Mouse (Mus musculus) limb, embryonic 12.5 days (tissue): ENCODE results near the gene Thbd. TPM values are rescaled to one million over a fixed set of nuclear protein-coding genes. Genes with fewer than 3 reads are reported as not detected.

Experiments used
- ATAC-seq: fragments of 200-750 bp; cut with Nextera tagmentation; 2 replicates; pipeline ENCODE4 v1.8.0; 2017; ENCODE audit warnings: low read depth, moderate TSS enrichment; ENCODE audit not compliant: insufficient number of reproducible peaks, insufficient read depth, low FRiP score, low TSS enrichment
- H3K27ac ChIP-seq: fragments of 300-500 bp; sonication (generic); 2 replicates; pipeline ENCODE4 v1.5.1; 2016; ENCODE audit warnings: mild to moderate bottlenecking, moderate library complexity
- H3K27me3 ChIP-seq: fragments of 300-500 bp; sonication (generic); 2 replicates; pipeline ENCODE4 v1.6.1; 2016; ENCODE audit warnings: mild to moderate bottlenecking, moderate library complexity
- H3K36me3 ChIP-seq: fragments of 300-500 bp; sonication (generic); 2 replicates; pipeline ENCODE4 v1.6.1; 2016; ENCODE audit warnings: mild to moderate bottlenecking, moderate library complexity
- H3K4me1 ChIP-seq: fragments of 300-500 bp; sonication (generic); replicated peaks from 2 replicates; pipeline ENCODE4 v1.6.1; 2016
- H3K4me2 ChIP-seq: fragments of 300-500 bp; sonication (generic); 2 replicates; pipeline ENCODE4 v1.6.1; 2016; ENCODE audit warnings: mild to moderate bottlenecking, moderate library complexity
- H3K4me3 ChIP-seq: fragments of 300-500 bp; sonication (generic); replicated peaks from 2 replicates; pipeline ENCODE4 v1.5.1; 2016; ENCODE audit warnings: mild to moderate bottlenecking
- H3K9ac ChIP-seq: fragments of 300-500 bp; sonication (generic); replicated peaks from 2 replicates; pipeline ENCODE4 v1.6.1; 2016; ENCODE audit warnings: mild to moderate bottlenecking, moderate library complexity
- H3K9me3 ChIP-seq: fragments of 300-500 bp; sonication (generic); 2 replicates; pipeline ENCODE4 v1.6.1; 2016; ENCODE audit warnings: mild to moderate bottlenecking, moderate library complexity
- WGBS: fragments of 180-500 bp; shearing (Covaris S2); methylation state at CpG from one replicate; pipeline ENCODE4 v1.1.7; 2016; 5-methylcytosine and 5-hydroxymethylcytosine counted together
- polyA plus RNA-seq: library from polyadenylated mRNA; unstranded; fragments of >200 nt; fragmentation: Nextera tagmentation; extraction: Ambion mirVana; gene quantifications from 2 replicates; pipeline ENCODE4 v1.2.1, GENCODE M21; 2016

Thbd gene
- polyA plus RNA-seq, 1 experiment from 2014 or later: 4.8 TPM

DNA sequence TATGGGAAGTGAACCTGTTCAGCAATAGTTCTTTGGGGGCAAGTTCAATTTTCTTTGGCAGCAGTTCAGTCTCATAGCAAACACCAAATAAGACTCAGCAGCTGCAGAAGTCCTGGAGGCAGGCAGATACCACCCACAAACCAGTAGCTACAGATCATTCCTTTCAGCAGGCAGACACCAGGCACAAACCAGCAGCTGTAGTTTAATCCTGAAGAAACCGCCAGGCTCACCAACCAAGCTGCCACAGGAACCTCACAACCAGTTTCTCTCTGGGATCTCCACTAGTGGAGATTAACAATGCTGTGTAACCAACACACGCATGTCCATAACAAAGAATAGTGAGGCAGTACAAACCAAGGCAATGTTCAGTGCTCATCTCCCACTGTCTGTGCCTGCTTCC lies 26.9 kb downstream of the Thbd start:
- no peak for ATAC-seq
- Histone ChIP-seq H3K9me3 (no peaks in the 10 kb centered on the region), H3K4me3 (no peak overlapping the region), H3K9ac (no peak overlapping the region), H3K36me3 (no peaks in the 10 kb centered on the region), H3K27me3 (peaks cover 2% of the 10 kb centered on the region; the same call in 1 of the 2 replicates), H3K4me1 (no peaks in the 10 kb centered on the region), H3K27ac (no peak overlapping the region), H3K4me2 (no peak overlapping the region)
- 79% methylated on average over 2 of the region's 2 CpGs for WGBS

DNA sequence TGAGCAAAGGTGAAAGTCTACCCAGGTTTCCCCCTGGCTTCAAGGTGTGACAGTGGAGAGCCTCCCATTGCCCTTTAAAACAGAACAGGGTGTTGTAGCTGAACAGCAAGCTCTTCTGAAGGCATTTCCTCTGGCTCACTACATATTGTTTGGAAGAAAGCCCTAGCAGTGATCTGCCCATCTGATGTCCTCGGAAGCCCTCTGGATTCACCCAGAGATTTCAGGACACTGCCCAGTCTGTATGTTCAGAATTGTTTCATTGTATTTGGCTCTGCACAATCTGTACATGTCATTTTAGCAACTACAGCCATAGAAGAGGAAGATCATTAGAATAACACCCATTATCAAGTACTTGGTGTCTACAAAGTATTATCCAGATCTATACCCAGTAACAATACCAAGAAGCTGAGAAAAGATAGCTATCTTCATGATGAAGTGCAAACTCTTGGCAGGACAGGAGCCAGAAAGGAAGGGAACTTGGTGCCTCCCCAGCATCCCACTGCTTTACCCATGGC lies 28.0 kb downstream of the Thbd start:
- H3K4me1 ChIP-seq: no peaks in the 10 kb centered on the region
- H3K27ac ChIP-seq: no peak overlapping the region
- ATAC-seq: no peak
- H3K9ac ChIP-seq: no peak overlapping the region
- H3K4me2 ChIP-seq: no peak overlapping the region
- H3K9me3 ChIP-seq: no peaks in the 10 kb centered on the region
- H3K27me3 ChIP-seq: peaks cover 2% of the 10 kb centered on the region; the same call in 1 of the 2 replicates
- H3K36me3 ChIP-seq: no peaks in the 10 kb centered on the region
- H3K4me3 ChIP-seq: no peak overlapping the region
- 83% methylated on average over 1 of the region's 1 CpGs for WGBS

DNA sequence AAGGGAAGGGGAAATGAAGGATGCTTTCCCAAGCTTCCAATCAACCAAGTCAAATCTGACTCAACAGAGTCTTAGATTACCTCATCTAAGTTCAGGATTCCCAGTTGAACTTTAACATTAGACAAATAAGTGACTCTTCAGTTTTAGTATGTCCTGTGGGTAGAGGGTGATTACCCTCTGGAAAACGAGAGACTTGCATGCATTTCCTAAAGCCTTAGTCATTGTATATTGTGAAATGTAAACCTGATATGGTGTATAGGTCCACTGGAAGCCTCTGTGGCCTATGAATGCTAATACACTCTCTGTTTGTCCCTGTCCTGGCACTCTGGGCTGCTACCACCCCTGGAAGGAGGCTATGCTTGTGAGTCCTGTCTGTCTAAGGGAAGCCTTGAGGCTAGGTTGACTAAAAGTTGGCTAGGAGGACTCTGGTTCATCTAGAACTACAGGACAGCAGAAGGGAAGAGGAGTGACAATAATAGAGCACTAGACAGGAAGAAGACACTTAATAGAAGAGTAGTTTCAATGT lies 29.1 kb downstream of the Thbd start:
- Histone ChIP-seq H3K9ac (no peak overlapping the region), H3K4me2 (no peak overlapping the region), H3K9me3 (no peaks in the 10 kb centered on the region), H3K4me1 (no peaks in the 10 kb centered on the region), H3K27ac (no peak overlapping the region), H3K4me3 (no peak overlapping the region), H3K36me3 (no peaks in the 10 kb centered on the region), H3K27me3 (peaks cover 2% of the 10 kb centered on the region; the same call in 1 of the 2 replicates)
- ATAC-seq: no peak
- 80% methylated on average over 1 of the region's 1 CpGs for WGBS

DNA sequence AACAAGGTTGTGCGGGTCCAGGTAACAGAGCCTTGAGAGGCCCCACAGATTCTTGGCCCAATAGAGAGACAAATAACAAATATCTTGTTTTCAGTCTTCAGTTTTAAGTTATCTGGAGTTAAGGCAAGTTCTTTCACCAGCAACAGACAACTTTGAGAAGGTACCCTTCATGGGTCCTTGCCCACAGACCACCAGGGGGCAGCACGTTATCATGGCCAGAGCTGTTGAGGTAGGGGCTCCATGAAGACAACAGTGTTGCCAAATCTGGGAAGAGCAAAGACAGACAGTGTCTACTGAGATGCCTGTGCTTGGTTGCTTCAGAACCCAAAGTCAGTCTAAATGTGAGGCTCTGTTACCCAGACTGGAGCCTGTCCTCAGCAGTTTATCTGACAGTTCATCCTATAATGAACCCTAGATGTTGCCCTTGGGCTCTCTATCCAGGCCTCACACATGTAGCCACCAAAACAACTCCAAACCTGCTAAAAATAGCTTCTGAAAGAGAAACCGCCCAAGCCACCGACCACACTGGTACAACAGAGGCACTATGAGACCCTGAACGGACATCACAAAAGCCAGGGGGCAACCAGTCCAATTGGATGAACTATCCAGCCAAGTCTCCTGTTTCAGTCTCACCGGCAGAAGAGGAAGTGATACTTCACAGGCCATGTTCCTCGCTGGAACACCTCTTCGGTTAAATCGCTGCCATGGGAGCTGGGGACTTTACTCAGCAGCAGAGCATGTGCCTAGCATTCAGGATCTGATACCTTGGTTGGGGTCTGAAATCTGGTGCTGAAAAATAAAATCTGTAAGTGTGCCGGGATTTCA lies 32.5 kb downstream of the Thbd start:
- H3K27me3 ChIP-seq: peaks cover 2% of the 10 kb centered on the region; the same call in 1 of the 2 replicates
- H3K9me3 ChIP-seq: no peaks in the 10 kb centered on the region
- no peak for ATAC-seq
- WGBS: 71% methylated on average over 10 of the region's 10 CpGs
- H3K9ac ChIP-seq: no peak overlapping the region
- H3K27ac ChIP-seq: no peak overlapping the region
- H3K4me1 ChIP-seq: no peaks in the 10 kb centered on the region
- H3K4me3 ChIP-seq: no peak overlapping the region
- H3K36me3 ChIP-seq: no peaks in the 10 kb centered on the region
- H3K4me2 ChIP-seq: no peak overlapping the region

DNA sequence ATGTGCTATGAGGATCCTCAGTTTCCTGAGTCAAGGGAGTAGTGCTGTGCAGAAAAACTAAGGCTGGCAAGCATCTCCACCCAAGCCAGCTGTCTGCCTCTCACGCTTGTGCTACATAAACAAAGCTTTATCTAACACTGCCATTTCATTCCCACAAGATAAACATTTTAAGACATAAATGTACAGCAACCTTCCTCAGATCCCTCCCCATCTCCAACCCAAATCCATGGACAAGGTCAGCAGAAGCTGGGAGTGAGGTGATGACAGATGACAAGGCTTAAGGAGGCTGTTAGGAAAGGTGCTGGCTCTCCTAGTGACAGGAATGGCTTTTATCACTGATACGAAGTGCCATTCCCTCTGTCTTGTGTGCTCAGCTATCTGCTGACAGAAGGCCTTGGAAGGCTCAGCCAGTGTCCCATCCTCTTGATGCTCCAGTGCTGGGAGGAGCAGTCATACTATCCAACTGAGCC lies 34.4 kb downstream of the Thbd start:
- WGBS: 49% methylated on average over 2 of the region's 2 CpGs
- ATAC-seq: no peak
- Histone ChIP-seq H3K4me1 (no peaks in the 10 kb centered on the region), H3K4me2 (no peak overlapping the region), H3K9me3 (no peaks in the 10 kb centered on the region), H3K27me3 (no peaks in the 10 kb centered on the region), H3K9ac (no peak overlapping the region), H3K36me3 (no peaks in the 10 kb centered on the region), H3K4me3 (no peak overlapping the region), H3K27ac (no peak overlapping the region)

DNA sequence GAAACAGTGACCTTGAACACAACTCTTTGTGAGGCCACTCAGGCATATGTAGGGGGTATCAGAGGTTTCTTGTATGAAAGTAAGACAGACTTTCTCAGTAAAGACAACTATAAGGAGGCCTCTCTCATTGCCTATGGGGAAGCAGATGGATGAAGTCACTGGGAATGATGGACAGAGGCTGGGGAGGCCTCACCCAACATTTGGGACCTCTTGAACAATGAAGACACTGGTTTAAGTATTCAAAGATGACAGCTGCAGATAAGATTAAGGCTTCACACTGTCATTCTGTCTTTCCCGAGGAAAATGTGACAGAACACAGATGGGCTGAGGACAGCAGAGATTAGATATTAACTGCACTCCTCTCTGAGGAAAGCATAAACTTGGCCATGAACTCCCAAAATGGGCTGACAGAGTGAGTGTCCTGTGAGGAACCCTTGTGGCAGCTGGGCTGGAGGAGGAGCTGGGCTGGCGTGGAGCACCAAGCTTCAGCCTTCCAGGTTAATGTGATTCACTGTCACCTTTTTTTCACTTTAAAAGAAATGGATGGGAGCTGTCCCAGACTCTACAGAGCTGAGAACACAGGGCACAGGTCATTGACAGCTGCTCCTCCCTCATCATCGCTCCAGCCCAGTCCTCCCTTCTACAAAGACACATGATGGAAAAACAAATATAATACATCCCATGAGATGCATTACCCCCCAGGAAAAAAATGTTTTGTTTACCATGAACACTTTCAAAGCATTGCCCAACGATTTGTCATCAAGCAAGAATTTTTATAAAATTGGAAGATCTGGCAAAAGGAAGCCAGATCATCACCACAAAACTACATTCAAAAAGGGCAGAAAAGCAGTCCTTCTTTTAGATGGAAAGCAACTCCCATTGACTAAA lies 36.0 kb downstream of the Thbd start:
- Histone ChIP-seq H3K27me3 (no peaks in the 10 kb centered on the region), H3K9me3 (no peaks in the 10 kb centered on the region), H3K27ac (no peak overlapping the region), H3K4me3 (no peak overlapping the region), H3K36me3 (no peaks in the 10 kb centered on the region), H3K4me2 (no peak overlapping the region), H3K9ac (no peak overlapping the region), H3K4me1 (no peaks in the 10 kb centered on the region)
- 74% methylated on average over 4 of the region's 4 CpGs for WGBS
- no peak for ATAC-seq

DNA sequence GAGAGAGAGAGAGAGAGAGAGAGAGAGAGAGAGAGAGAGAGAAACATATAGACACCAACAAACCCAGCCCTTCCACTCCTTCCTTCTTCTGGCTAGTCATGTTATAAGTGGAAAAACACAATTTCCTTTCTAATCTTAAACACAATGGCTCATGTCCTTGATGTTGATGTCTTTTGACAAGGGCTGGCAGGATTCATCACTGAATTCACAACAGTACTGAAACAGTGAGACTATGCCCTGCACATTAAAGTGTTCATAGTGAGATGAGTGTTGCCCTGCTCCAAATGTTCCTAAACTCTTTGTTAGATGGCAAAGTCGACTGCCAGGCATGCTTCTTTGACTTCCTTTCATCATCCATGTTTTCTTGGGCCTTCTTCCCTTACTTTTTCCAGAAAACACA lies 42.8 kb downstream of the Thbd start:
- WGBS: 44% methylated on average over 1 of the region's 1 CpGs
- H3K9me3 ChIP-seq: no peaks in the 10 kb centered on the region
- ATAC-seq: no peak

DNA sequence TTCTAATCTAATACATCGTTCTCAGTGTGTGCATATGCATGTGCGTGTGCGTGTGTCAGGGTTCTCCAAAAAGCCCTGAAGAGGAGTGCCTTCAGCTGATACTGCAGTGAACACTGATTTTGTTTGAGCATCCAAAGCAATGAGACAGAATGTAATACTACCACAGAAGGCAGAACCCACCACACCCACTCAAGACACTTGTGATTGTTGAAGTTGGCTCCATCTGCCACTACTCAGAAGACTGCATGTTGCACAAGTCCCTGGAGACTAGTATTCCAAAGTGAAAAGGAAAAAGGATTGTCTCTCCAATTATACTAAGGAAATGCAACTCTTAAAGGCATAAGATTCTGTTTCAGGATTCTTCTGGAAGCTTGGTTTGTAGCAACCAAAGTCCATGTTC lies 43.5 kb downstream of the Thbd start:
- Histone ChIP-seq H3K36me3 (no peaks in the 10 kb centered on the region), H3K9me3 (no peaks in the 10 kb centered on the region), H3K9ac (no peak overlapping the region), H3K4me2 (no peak overlapping the region), H3K4me3 (no peak overlapping the region), H3K27me3 (no peaks in the 10 kb centered on the region), H3K4me1 (no peaks in the 10 kb centered on the region), H3K27ac (no peak overlapping the region)
- no peak for ATAC-seq
- 89% methylated on average over 3 of the region's 3 CpGs for WGBS

More for the DNA sequence above, 42.8 kb downstream of the Thbd start:
- H3K4me1 ChIP-seq: no peaks in the 10 kb centered on the region
- H3K27me3 ChIP-seq: no peaks in the 10 kb centered on the region
- H3K4me3 ChIP-seq: no peak overlapping the region
- H3K9ac ChIP-seq: no peak overlapping the region
- no peak overlapping the region for H3K4me2 ChIP-seq
- no peaks in the 10 kb centered on the region for H3K36me3 ChIP-seq
- no peak overlapping the region for H3K27ac ChIP-seq

DNA sequence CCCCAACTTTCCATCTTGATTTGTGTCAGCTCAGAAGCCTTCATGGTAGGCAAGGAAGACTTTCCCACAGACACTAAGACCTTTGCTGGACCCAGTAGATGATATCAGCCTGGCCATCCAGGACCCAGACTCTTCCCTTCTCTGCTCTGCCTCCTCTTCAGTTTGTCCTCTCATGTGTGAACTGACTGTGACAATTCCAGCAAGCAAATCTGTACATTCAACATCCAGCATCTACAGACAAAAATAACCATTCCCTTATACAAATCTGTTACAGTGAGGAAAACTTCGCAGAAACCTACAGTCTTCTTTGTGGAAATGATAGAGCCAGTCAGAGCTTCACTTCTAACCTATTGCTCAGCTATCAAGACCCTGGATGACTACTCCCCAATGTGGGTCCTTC lies 50.8 kb downstream of the Thbd start:
- H3K4me1 ChIP-seq: 0 out of 2 replicates have a peak, but pooled peaks cover 5% of the 10 kb centered on the region
- no peaks in the 10 kb centered on the region for H3K27me3 ChIP-seq
- H3K9me3 ChIP-seq: no peaks in the 10 kb centered on the region
- no peaks in the 10 kb centered on the region for H3K36me3 ChIP-seq
- no peak overlapping the region for H3K4me3 ChIP-seq
- WGBS: 88% methylated on average over 1 of the region's 1 CpGs
- H3K27ac ChIP-seq: no peak overlapping the region
- H3K9ac ChIP-seq: no peak overlapping the region
- no peak for ATAC-seq
- H3K4me2 ChIP-seq: no peak overlapping the region
